ENCODE assay signal across 19 mouse cellular contexts in genomic region chr9:63080406-63080805, GRCm38 (mm10).
DNase-seq lines count a peak whose midpoint lies in the region; ATAC-seq and TF ChIP-seq lines count a peak whose summit lies in the region.
"Had no signal": no experiment of that assay in that cellular context is flagged by ENCODE, and none has a peak within 500 bp of the region (broad histone marks: within the 10 kb centered on the region; RNA-seq: fewer than 3 reads in every experiment).

No protein-coding gene starts in this region.

- H3K27me3 ChIP-seq in liver, adult 2 months (ENCODE audit: control insufficient read depth, insufficient read depth, low read length) = no peaks in the 10 kb centered on the region
- no peaks in the 10 kb centered on the region for H3K27me3 ChIP-seq in liver, postnatal 0 days (ENCODE audit: insufficient read depth, low read length)
- H3K27me3 ChIP-seq in stomach, postnatal 0 days (ENCODE audit: control insufficient read depth, insufficient read depth, low read length) = no peaks in the 10 kb centered on the region
- H3K27me3 ChIP-seq: CH12.LX, Patski had no signal

- H3K4me1 ChIP-seq in liver, adult 2 months (ENCODE audit: control insufficient read depth, insufficient read depth, low read length) = no peaks in the 10 kb centered on the region
- H3K4me1 ChIP-seq in liver, postnatal 0 days (ENCODE audit: insufficient read depth) = no peaks in the 10 kb centered on the region
- H3K4me1 ChIP-seq in stomach, postnatal 0 days (replicated peaks; ENCODE audit: control insufficient read depth, insufficient read depth) = peaks cover 1% of the 10 kb centered on the region; the same call in 1 of the 2 replicates

- H3K79me2 ChIP-seq in liver, adult 2 months (ENCODE audit: control insufficient read depth, insufficient read depth, low read length) = no peaks in the 10 kb centered on the region

- no peaks in the 10 kb centered on the region for H3K36me3 ChIP-seq in liver, adult 2 months (ENCODE audit: control insufficient read depth, insufficient read depth, low read length)
- no peaks in the 10 kb centered on the region for H3K36me3 ChIP-seq in liver, postnatal 0 days (replicated peaks; ENCODE audit: insufficient read depth, low read length)
- no peaks in the 10 kb centered on the region for H3K36me3 ChIP-seq in stomach, postnatal 0 days (ENCODE audit: control insufficient read depth, insufficient read depth, low read length)
- H3K36me3 ChIP-seq: G1E had no signal

- H3K9me3 ChIP-seq in liver, postnatal 0 days (ENCODE audit: low read length) = no peaks in the 10 kb centered on the region
- H3K9me3 ChIP-seq in stomach, postnatal 0 days (ENCODE audit: control insufficient read depth, low read length) = no peaks in the 10 kb centered on the region
- H3K9me3 ChIP-seq: G1E had no signal

- TF ChIP-seq EP300 in liver, postnatal 0 days (IDR thresholded peaks at IDR 0.05; ENCODE audit: low read depth) = no peak
- TF ChIP-seq EP300 in stomach, postnatal 0 days (optimal IDR thresholded peaks at IDR 0.05) = no peak

- no peak overlapping the region for H3K4me3 ChIP-seq in liver, adult 2 months (ENCODE audit: insufficient read depth, low read depth, low read length)
- no peak overlapping the region for H3K4me3 ChIP-seq in liver, postnatal 0 days (ENCODE audit: low read depth, low read length)
- H3K4me3 ChIP-seq in stomach, postnatal 0 days (ENCODE audit: low read depth, low read length) = no peak overlapping the region

- no peak overlapping the region for H3K27ac ChIP-seq in liver, adult 2 months (replicated peaks; ENCODE audit: insufficient read depth, low read depth, low read length)
- H3K27ac ChIP-seq in liver, postnatal 0 days (ENCODE audit: low read depth) = no peak overlapping the region
- H3K27ac ChIP-seq in stomach, postnatal 0 days (replicated peaks) = no peak overlapping the region

- no peak overlapping the region for H3K9ac ChIP-seq in liver, adult 2 months (ENCODE audit: low read depth, low read length)
- H3K9ac ChIP-seq in liver, postnatal 0 days (replicated peaks) = no peak overlapping the region
- no peak overlapping the region for H3K9ac ChIP-seq in stomach, postnatal 0 days (ENCODE audit: low read length)

- ATAC-seq in liver, postnatal 0 days = no peak
- peak; percentile 87 for ATAC-seq in stomach, postnatal 0 days (ENCODE audit: low FRiP score, low TSS enrichment)
- ATAC-seq: activated CD4-positive, CD25-positive, alpha-beta regulatory T cell, adult 4 months; CD4-positive, CD25-positive, alpha-beta regulatory T cell, adult 4 months; Patski had no signal

- H3K4me2 ChIP-seq in liver, postnatal 0 days (ENCODE audit: low read depth, low read length) = no peak overlapping the region
- H3K4me2 ChIP-seq in stomach, postnatal 0 days (replicated peaks; ENCODE audit: low read depth) = no peak overlapping the region

- WGBS in liver, adult 2 months = 57% methylated on average over 5 of the region's 5 CpGs
- 84% methylated on average over 5 of the region's 5 CpGs for WGBS in liver, postnatal 0 days (ENCODE audit: insufficient replicate concordance)
- WGBS in stomach, postnatal 0 days = 73% methylated on average over 5 of the region's 5 CpGs

- no peak for TF ChIP-seq CTCF in liver, adult 2 months (IDR thresholded peaks at IDR 0.05; ENCODE audit: low read depth, low read length)
- no peak for TF ChIP-seq CTCF in liver, postnatal 0 days (IDR thresholded peaks at IDR 0.05; ENCODE audit: low read depth)
- no peak for TF ChIP-seq CTCF in stomach, postnatal 0 days (IDR thresholded peaks at IDR 0.05; ENCODE audit: low read depth)

- no peak for TF ChIP-seq POLR2A in liver, adult 2 months (IDR thresholded peaks at IDR 0.05; ENCODE audit: extremely low read depth, insufficient read depth, low read length)

- peak; percentile 61 for DNase-seq in liver, adult 2 months (ENCODE audit: extremely low read depth, low read depth, low spot score)
- no peak for DNase-seq in liver, postnatal 0 days
- peak; percentile 40 for DNase-seq in stomach, postnatal 0 days (ENCODE audit: low spot score)
- DNase-seq in cerebellum, adult 9-10 months = no peak
- DNase-seq: adrenal gland, adult 2 months; adrenal gland, adult 8-10 months; adrenal gland, postnatal 10 days; adrenal gland, postnatal 14 days; adrenal gland, postnatal 25 days; adrenal gland, postnatal 36 days; B cell, adult 2 months; cerebellum, adult 11 months; cerebellum, adult 11-12 months; cerebellum, adult 18-20 months had no signal

Comparison
In these comparisons a context has a peak if more than half of its experiments do, and no peak if none do; other contexts are left out.
1. DNase-seq: peak in liver, adult 2 months (single experiment) and stomach, postnatal 0 days (single experiment); none in liver, postnatal 0 days (single experiment) and cerebellum, adult 9-10 months (single experiment).